Mouse (Mus musculus): ENCODE measurements around the gene Raver1.

DNA sequence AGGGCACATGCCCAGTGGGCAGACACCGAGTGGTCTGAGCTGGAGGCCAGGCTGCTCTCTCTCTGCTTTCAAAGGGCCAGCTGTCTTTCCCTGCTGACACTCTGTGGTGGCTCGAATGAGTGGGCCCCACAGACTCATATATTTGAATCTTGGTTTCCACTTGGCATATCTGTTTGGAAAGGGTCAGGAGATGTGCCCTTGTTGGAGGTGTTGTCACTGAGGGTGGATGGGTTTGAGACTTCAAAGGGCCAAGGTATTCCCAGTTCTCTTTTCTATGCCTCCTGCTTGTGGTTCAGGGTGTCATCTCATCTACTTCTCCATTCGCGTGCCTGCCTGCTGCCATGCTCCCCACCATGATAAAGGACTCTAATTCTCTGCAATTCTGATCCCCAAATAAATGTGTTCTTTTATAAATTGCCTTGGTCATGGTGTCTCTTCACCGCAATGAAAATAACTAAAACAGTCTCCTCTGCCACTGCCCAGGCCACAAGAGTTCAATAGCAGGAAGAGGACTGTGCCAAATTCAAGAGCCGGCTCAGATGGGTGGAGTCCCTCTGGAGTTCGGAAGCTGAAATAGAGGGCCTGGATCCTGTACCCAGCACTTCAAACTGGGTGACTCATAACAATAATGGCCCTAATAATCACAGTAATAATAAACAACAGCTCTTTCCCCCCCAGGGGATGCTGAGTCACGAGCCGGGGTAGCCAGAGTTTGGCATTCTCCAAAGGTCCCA is 43.0 kb upstream of the Raver1 start:
- TF ChIP-seq CTCF (IDR thresholded peaks at IDR 0.05; ENCODE audit: borderline replicate concordance, insufficient read depth, low read length) (no peak), POLR2A (IDR thresholded peaks at IDR 0.05; ENCODE audit: low read depth, low read length) (no peak)
